Mouse (Mus musculus): Measurements from ENCODE around the gene Sh3pxd2a. TPM values are rescaled to one million over a fixed set of nuclear protein-coding genes. Genes with fewer than 3 reads are reported as not detected.

The Sh3pxd2a gene
- polyA plus RNA-seq, 1 experiment from 2014 or later, result 3.8 TPM

DNA sequence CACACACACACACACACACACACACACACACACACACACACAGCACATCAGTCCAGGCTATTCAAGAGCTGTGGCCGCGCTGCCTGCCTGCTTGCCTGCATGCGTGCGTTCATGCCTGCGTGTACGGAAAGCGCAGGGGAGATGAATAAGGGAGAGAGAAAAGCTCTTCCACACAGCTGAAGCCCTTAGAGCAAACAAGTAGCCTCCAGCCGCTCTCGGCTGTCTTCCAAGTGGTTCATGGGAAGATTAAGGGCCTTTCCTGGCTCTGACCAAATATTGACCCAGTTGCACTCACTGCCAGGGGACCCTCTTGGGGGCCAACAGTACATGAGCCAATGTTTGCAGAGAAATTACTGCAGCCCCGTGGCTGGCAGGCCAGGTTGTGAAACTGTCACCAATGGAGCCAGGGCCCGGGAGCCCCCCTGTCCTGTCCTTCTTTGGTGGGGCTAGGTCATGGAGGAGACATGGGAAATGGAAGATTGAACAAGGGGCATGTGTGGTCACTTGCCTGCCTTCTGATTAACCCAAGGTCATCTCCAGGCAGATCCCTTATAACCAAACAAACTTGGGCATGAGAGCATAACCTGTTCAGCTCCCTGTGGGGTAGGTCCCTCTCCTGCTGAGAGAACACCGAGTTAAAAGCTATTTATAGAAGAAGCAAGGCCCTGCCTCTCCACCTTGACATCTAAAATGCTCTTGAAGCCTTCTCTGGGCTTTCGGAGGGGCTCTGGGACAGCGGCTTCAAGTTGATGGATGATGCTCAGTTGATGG is 42.9 kb downstream of the Sh3pxd2a start:
- 75% methylated on average over 14 of the region's 14 CpGs for WGBS
- Histone ChIP-seq H3K27ac (no peak overlapping the region), H3K27me3 (ENCODE audit: low read depth, poor library complexity, severe bottlenecking) (peaks cover 4% of the 10 kb centered on the region; the same call in 1 of the 2 replicates)

DNA sequence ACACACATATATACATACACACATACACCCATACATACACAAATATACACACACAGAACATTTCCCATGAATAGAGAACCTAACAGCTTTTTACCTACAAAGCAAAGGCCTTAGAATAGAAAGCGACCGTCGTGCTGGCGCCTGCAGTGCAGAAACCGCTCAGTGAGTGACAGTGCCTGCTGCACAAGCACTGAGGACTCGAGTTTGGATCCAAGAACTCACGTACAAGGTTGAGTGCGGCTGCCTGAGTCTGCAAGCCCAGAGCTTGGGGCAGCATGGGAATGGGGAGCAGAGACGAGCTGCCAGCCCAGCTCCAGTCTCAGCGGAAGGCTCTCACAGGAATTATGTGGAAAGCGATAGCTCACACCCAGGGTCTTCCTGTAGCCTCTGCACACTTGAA is 43.7 kb downstream of the Sh3pxd2a start:
- Histone ChIP-seq H3K9me3 (replicated peaks) (no peaks in the 10 kb centered on the region), H3K4me1 (peaks cover 41% of the 10 kb centered on the region), H3K4me3 (no peak overlapping the region), H3K27ac (no peak overlapping the region), H3K27me3 (ENCODE audit: low read depth, poor library complexity, severe bottlenecking) (peaks cover 4% of the 10 kb centered on the region; the same call in 1 of the 2 replicates), H3K36me3 (peaks cover 10% of the 10 kb centered on the region; the same call in 1 of the 2 replicates)
- WGBS, result 91% methylated on average over 11 of the region's 11 CpGs
- no peak for DNase-seq (ENCODE audit: low spot score)

More for the DNA sequence above, 42.9 kb downstream of the Sh3pxd2a start:
- peaks cover 39% of the 10 kb centered on the region for H3K4me1 ChIP-seq
- H3K36me3 ChIP-seq, result peaks cover 10% of the 10 kb centered on the region; the same call in 1 of the 2 replicates
- no peaks in the 10 kb centered on the region for H3K9me3 ChIP-seq (replicated peaks)
- H3K4me3 ChIP-seq, result no peak overlapping the region
- no peak for DNase-seq (ENCODE audit: low spot score)

DNA sequence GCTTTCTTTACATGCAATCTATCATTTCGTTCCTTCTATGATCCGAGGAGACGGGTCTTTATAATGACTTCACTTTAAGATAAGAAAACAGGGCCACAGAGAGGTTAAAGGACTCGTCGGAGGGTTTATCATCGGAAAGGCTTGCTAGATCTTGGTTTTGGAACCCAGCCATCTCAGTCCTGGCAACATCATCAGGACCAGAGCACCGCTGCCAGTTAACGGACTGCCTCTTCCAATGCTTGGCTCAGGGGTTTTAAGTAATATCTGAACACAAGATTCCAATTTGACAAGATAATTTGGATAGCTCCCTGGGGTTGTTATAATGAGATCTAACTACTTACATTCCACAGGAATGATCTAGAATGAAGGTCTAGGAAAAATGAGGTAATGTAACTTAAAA is 45.0 kb downstream of the Sh3pxd2a start:
- Histone ChIP-seq H3K27me3 (ENCODE audit: low read depth, poor library complexity, severe bottlenecking) (peaks cover 3% of the 10 kb centered on the region; the same call in 1 of the 2 replicates), H3K36me3 (peaks cover 8% of the 10 kb centered on the region; the same call in 1 of the 2 replicates), H3K9me3 (replicated peaks) (no peaks in the 10 kb centered on the region), H3K4me1 (peaks cover 50% of the 10 kb centered on the region), H3K27ac (no peak overlapping the region), H3K4me3 (no peak overlapping the region)
- 91% methylated on average over 8 of the region's 8 CpGs for WGBS
- DNase-seq (ENCODE audit: low spot score), result no peak

DNA sequence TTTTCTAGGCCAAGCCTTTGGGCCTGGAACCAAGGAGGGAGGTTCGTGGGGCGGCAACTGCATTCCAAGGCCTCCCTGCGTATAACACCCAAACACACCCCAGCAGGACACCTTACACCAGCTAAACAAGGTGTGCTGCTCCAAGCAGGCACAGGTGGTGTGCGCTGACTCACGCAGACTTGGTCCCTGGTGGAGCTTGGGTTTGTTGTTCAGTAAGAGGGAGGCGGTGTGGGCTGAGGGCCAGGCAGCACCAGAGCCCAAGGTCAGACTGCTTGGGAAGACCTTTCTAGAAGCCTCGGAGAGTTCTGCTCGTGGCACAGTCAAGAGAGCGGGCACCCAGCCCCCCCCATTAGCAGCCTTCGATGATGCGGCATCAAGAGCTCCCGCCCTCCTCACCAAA is 48.0 kb downstream of the Sh3pxd2a start:
- Histone ChIP-seq H3K4me1 (peaks cover 47% of the 10 kb centered on the region), H3K9me3 (replicated peaks) (no peaks in the 10 kb centered on the region), H3K4me3 (no peak overlapping the region), H3K27me3 (ENCODE audit: low read depth, poor library complexity, severe bottlenecking) (no peaks in the 10 kb centered on the region), H3K27ac (no peak overlapping the region), H3K36me3 (no peaks in the 10 kb centered on the region)
- WGBS, result 92% methylated on average over 12 of the region's 12 CpGs
- no peak for DNase-seq (ENCODE audit: low spot score)

DNA sequence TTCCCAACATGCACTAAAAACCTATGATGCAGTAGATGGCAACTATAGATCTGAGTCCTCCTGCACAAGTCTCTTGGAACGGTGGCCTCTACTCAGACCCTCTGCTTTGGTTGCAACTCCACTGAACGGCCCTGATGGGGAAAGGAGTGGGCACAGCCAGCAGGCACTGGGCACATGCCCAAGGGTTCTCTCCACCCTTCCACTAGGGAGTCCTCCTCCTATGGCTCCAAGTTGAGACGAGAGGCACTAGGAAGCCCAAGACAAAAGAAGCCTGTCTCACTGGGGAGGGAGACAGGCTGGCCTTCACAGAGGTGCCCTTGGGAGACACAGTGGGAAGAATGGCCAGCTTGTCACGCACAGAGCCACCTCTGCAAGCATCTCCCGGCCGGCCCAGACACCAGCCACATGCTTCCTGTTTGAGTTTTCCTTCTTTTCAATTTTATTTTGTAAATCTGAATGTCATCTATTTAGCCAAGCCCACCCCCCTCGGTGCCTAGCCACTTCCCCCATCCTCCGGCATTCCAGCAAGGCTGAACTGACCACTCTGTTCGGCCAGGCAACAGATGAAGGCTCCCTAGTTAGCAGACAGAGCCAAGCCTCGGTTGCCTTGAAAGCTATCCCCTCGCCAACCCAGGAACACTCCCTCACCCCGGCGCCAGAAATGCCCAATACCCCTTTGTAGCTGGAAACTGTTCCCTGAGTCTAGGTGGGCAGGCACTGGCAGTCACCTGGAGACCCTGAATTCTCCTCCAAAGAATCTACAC is 49.9 kb downstream of the Sh3pxd2a start:
- Histone ChIP-seq H3K27ac (no peak overlapping the region), H3K9me3 (replicated peaks) (no peaks in the 10 kb centered on the region), H3K36me3 (no peaks in the 10 kb centered on the region), H3K4me1 (peaks cover 62% of the 10 kb centered on the region), H3K27me3 (ENCODE audit: low read depth, poor library complexity, severe bottlenecking) (no peaks in the 10 kb centered on the region), H3K4me3 (no peak overlapping the region)
- WGBS, result 85% methylated on average over 13 of the region's 13 CpGs
- no peak for DNase-seq (ENCODE audit: low spot score)

DNA sequence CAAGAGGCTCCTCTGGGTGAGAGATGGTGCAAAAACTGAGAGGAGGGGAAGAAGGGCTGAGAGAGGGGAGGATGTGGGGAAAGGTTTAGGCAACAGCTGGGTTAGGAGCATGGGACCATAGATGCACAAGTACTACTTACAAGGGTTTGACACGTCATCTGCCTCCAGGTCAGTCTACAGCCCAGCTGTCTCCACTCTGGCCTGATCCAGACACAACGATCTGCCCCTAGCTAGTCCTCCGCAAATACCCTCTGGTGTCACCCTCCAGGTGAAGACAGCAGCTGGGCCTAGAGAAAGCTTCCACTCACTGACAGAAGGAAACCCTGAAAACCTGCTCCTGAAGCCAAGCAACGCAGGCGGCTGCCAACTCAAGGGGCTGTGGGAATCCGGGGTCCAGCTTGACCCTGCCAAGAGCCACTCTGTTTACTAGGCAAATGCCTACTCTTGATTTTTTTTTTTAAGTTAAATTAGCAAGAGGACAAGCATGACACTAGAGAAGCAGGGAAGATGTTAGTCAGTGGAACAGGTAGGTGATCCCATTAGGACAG is 50.7 kb downstream of the Sh3pxd2a start:
- H3K9me3 ChIP-seq (replicated peaks), result no peaks in the 10 kb centered on the region
- WGBS, result 87% methylated on average over 6 of the region's 6 CpGs
- H3K36me3 ChIP-seq, result no peaks in the 10 kb centered on the region
- H3K4me3 ChIP-seq, result no peak overlapping the region
- H3K27me3 ChIP-seq (ENCODE audit: low read depth, poor library complexity, severe bottlenecking), result no peaks in the 10 kb centered on the region
- 0 out of 2 replicates have a peak overlapping the region, but pooled peaks have one; percentile 6 for H3K27ac ChIP-seq
- DNase-seq (ENCODE audit: low spot score), result no peak
- peaks cover 67% of the 10 kb centered on the region for H3K4me1 ChIP-seq

DNA sequence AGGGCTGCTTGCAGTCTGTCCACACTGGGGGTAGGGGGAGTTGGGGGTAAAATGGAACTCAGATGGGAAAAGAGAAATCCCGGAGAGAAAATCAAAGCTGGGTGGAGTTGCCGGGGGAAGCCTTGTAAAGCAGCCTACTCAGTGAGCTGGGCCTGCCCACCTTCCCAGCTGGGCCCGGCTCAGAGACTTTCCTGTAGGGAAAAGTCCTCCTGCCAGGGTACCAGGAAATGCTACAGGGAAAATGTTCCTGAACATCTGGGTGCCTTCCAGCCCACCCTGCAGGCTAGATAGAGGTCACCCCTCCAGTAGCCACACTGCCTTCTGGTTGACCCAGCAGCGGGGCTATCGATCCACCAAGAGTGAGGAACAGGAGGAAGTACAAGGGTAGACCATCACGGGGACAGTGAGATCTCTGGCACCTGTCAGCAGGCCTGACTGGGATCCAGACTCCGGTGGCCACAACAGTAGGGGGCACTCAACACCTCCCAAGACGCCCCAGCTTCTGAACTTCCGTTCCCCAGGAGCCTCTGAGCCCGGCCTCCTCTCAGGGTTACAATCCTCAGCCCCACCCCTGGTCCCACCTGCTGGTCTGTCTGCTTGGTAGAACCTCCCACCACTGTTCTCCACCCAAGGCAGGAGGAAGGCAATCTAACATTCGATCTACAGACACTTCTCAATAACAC is 51.5 kb downstream of the Sh3pxd2a start:
- no peaks in the 10 kb centered on the region for H3K36me3 ChIP-seq
- H3K27me3 ChIP-seq (ENCODE audit: low read depth, poor library complexity, severe bottlenecking), result no peaks in the 10 kb centered on the region
- H3K27ac ChIP-seq, result 0 out of 2 replicates have a peak overlapping the region, but pooled peaks have one; percentile 26
- H3K4me1 ChIP-seq, result peaks cover 63% of the 10 kb centered on the region
- no peak overlapping the region for H3K4me3 ChIP-seq
- no peaks in the 10 kb centered on the region; the same call in 1 of the 2 replicates for H3K9me3 ChIP-seq (replicated peaks)
- DNase-seq (ENCODE audit: low spot score), result no peak
- WGBS, result 76% methylated on average over 11 of the region's 11 CpGs

DNA sequence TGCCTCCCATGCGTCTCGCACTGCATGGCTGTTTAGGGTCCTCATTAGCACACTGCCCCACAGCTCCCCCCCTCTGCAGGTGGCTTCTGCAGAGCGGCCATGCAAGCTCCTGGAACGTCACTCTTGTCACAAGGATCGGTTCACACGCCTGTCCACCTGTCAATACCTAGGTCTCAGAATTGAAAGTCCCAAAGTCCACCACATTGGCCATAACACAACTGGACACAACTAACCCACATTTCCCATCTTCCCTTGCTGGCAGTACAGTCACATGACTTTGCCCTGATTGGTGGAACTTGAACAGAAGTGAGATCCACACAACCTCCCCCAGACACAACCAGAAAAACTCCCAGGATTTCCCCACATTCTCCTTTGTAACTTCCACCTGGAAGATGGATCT is 53.9 kb downstream of the Sh3pxd2a start:
- H3K27me3 ChIP-seq (ENCODE audit: low read depth, poor library complexity, severe bottlenecking), result no peaks in the 10 kb centered on the region
- WGBS, result 86% methylated on average over 6 of the region's 6 CpGs
- no peaks in the 10 kb centered on the region; the same call in 1 of the 2 replicates for H3K36me3 ChIP-seq
- H3K27ac ChIP-seq, result no peak overlapping the region
- H3K4me1 ChIP-seq, result peaks cover 63% of the 10 kb centered on the region
- no peak overlapping the region for H3K4me3 ChIP-seq
- H3K9me3 ChIP-seq (replicated peaks), result no peaks in the 10 kb centered on the region; the same call in 1 of the 2 replicates
- DNase-seq (ENCODE audit: low spot score), result no peak

DNA sequence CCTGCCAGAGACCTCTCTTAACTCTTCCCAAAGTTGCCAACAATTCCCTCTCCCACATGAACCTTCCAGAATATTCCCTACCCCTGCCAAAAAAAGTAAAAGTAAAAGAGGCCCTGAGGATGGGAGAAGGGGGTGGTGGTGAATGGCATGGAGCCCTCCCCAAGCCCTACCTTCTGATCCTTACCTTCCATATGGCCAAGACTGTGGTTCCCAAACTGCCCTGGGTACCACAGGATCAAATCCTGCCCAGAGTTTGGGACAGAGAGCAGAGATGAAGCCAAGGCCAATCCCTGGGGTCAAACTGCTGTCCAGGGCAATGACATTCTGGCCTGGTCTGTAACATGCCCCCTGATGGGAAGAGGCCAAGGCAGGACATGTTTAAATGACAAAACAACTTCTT is 55.1 kb downstream of the Sh3pxd2a start:
- H3K27ac ChIP-seq, result peak overlapping the region; percentile 59; the same call in 1 of the 2 replicates
- H3K36me3 ChIP-seq, result no peaks in the 10 kb centered on the region; the same call in 1 of the 2 replicates
- H3K4me3 ChIP-seq, result no peak overlapping the region
- DNase-seq (ENCODE audit: low spot score), result no peak
- no peaks in the 10 kb centered on the region for H3K27me3 ChIP-seq (ENCODE audit: low read depth, poor library complexity, severe bottlenecking)
- H3K9me3 ChIP-seq (replicated peaks), result no peaks in the 10 kb centered on the region; the same call in 1 of the 2 replicates
- H3K4me1 ChIP-seq, result peaks cover 51% of the 10 kb centered on the region

DNA sequence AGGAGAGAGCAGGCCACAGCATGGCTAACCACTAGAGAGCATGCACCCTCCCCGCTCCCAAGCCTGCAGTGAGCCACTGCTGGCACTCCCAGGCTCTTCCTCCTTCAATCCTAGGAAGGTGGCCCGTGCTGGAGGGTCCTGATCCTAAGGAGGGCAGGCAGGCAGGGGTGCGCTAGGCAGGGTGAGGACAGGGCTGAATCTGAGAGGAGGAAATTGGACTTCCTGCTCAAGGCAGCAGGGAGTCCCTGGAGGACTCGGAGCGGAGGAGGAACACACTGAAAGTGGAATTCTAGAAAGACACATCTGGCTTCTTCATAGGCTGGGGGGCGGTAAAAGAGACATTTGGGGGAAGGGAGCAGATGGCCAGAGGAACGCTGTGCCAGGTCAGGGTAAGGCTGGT is 55.5 kb downstream of the Sh3pxd2a start:
- DNase-seq (ENCODE audit: low spot score), result no peak
- Histone ChIP-seq H3K4me3 (no peak overlapping the region), H3K27me3 (ENCODE audit: low read depth, poor library complexity, severe bottlenecking) (no peaks in the 10 kb centered on the region), H3K27ac (peak overlapping the region; percentile 59; the same call in 1 of the 2 replicates), H3K9me3 (replicated peaks) (no peaks in the 10 kb centered on the region; the same call in 1 of the 2 replicates), H3K36me3 (no peaks in the 10 kb centered on the region; the same call in 1 of the 2 replicates), H3K4me1 (peaks cover 52% of the 10 kb centered on the region)
- 66% methylated on average over 7 of the region's 7 CpGs for WGBS

DNA sequence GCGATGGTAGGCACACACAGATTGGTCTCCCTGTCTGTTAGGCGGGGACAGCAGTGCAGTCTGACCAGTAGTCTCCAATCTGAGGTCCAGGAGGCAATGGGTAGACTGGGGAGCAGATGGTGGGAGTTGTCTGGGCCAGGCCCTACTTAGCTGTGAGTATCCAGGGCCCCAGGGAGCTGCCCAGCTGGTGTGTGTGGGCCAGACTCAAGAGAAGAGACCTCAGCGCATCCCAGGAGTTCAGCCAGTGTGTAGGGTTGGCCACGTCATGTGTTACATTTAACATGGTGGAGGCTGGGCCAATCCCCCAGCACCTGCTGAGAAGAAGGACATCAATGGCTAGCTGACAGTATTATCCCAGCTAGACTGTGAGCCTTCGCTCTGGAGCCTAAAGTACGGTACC is 56.9 kb downstream of the Sh3pxd2a start:
- WGBS, result 93% methylated on average over 6 of the region's 6 CpGs

DNA sequence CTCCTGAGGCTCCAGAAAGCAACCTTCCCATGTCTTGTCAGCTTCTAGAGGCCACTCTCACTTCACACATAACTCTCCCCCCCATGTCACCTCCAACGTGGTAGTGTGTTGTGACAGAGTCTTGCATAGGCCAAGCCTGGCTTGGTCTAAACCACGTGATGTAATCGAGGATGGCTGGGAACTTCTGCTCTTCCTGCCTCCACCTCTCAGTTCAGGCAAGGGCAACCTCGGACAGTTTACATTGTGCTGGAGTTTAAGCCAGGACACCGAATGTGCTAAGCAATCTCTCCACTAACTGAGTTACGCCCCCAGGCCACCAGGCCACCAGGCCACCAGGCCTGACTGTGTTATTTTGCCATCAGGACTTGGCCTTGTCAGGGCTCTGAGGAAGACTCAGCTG is 57.7 kb downstream of the Sh3pxd2a start:
- DNase-seq (ENCODE audit: low spot score), result no peak
- Histone ChIP-seq H3K9me3 (replicated peaks) (no peaks in the 10 kb centered on the region; the same call in 1 of the 2 replicates), H3K27me3 (ENCODE audit: low read depth, poor library complexity, severe bottlenecking) (no peaks in the 10 kb centered on the region), H3K36me3 (no peaks in the 10 kb centered on the region; the same call in 1 of the 2 replicates), H3K4me1 (peaks cover 50% of the 10 kb centered on the region), H3K27ac (no peak overlapping the region), H3K4me3 (no peak overlapping the region)
- WGBS, result 77% methylated on average over 6 of the region's 6 CpGs

More for the DNA sequence above, 56.9 kb downstream of the Sh3pxd2a start:
- H3K27me3 ChIP-seq (ENCODE audit: low read depth, poor library complexity, severe bottlenecking), result no peaks in the 10 kb centered on the region
- H3K9me3 ChIP-seq (replicated peaks), result no peaks in the 10 kb centered on the region; the same call in 1 of the 2 replicates
- no peak overlapping the region for H3K4me3 ChIP-seq
- H3K36me3 ChIP-seq, result no peaks in the 10 kb centered on the region; the same call in 1 of the 2 replicates
- H3K4me1 ChIP-seq, result peaks cover 50% of the 10 kb centered on the region
- DNase-seq (ENCODE audit: low spot score), result no peak
- H3K27ac ChIP-seq, result no peak overlapping the region

All from limb, embryonic 10.5 days (tissue).